Mouse (Mus musculus) ES-E14 (cell line): ENCODE measurements at regions not wholly inside any gene's neighbourhood (a gene's known extent, or its start where the extent isn't known, plus 50 kb on each side); places are given as distances from the start of the nearest gene placed in this dataset.
A peak's percentile ranks its signal among the peaks of the same experiment; 100 is the strongest.

ENCODE experiments used
- DNase-seq: peaks from one replicate; pipeline ENCODE4 v3.0.0-alpha.2; 2013; ENCODE audit warnings: low read depth, low spot score
- H3K27ac ChIP-seq: 2 replicates; pipeline ENCODE4 v1.5.1; 2012; ENCODE audit warnings: low read depth, mild to moderate bottlenecking, low read length, moderate library complexity, mixed read lengths; ENCODE audit not compliant: poor library complexity, insufficient read depth, severe bottlenecking
- H3K36me3 ChIP-seq: 2 replicates; pipeline ENCODE4 v1.6.1; 2012; ENCODE audit warnings: mild to moderate bottlenecking, low read length, moderate library complexity, mixed read lengths; ENCODE audit not compliant: control insufficient read depth, poor library complexity, insufficient read depth, severe bottlenecking
- H3K4me1 ChIP-seq, 2 experiments: fragments of 150-350 bp in 1 of 2; sonication (generic) in 1 of 2; 2 replicates each; pipeline ENCODE4 v1.6.1; 2012; ENCODE audit warnings: low read length in 2 of 2, mild to moderate bottlenecking in 1 of 2, mixed read lengths in 1 of 2; ENCODE audit not compliant: control insufficient read depth in 2 of 2, insufficient read depth in 2 of 2, poor library complexity in 1 of 2
- H3K4me3 ChIP-seq, 2 experiments: fragments of 150-350 bp in 1 of 2; sonication (generic) in 1 of 2; 2 replicates each; pipeline ENCODE4 v1.5.1; 2012; ENCODE audit warnings: low read length in 2 of 2, low read depth in 1 of 2, mild to moderate bottlenecking in 1 of 2, mixed read lengths in 1 of 2; ENCODE audit not compliant: insufficient read depth in 1 of 2, poor library complexity in 1 of 2, severe bottlenecking in 1 of 2
- H3K9ac ChIP-seq: 2 replicates; pipeline ENCODE4 v1.6.1; 2012; ENCODE audit warnings: low read depth, mild to moderate bottlenecking, low read length, mixed read lengths; ENCODE audit not compliant: poor library complexity, insufficient read depth, severe bottlenecking
- H3K9me3 ChIP-seq: fragments of 150-350 bp; sonication (generic); 2 replicates; pipeline ENCODE4 v1.6.1; 2012; ENCODE audit warnings: low read depth, mild to moderate bottlenecking, low read length; ENCODE audit not compliant: control insufficient read depth, insufficient read depth
- CHD2 ChIP-seq: IDR thresholded peaks from 2 replicates; pipeline ENCODE4 v1.6.1; 2014; ENCODE audit warnings: mild to moderate bottlenecking, low read depth, low read length, inconsistent platforms
- HCFC1 ChIP-seq: IDR thresholded peaks from 2 replicates; pipeline ENCODE4 v1.6.1; 2012; ENCODE audit warnings: low read length, inconsistent platforms, borderline replicate concordance; ENCODE audit not compliant: insufficient read depth
- MAFK ChIP-seq: IDR thresholded peaks from 2 replicates; pipeline ENCODE4 v1.6.1; 2014; ENCODE audit warnings: mild to moderate bottlenecking, low read depth, low read length, inconsistent platforms; ENCODE audit not compliant: insufficient read depth
- ZC3H11A ChIP-seq: IDR thresholded peaks from 2 replicates; pipeline ENCODE4 v1.6.1; 2012; ENCODE audit warnings: low read depth, mild to moderate bottlenecking, inconsistent platforms, low read length, borderline replicate concordance
- ZNF384 ChIP-seq: IDR thresholded peaks from 2 replicates; pipeline ENCODE4 v1.6.1; 2012; ENCODE audit warnings: low read depth, low read length, inconsistent platforms
- in situ Hi-C, 2 experiments: fragments of 600-800 bp; cut with MboI; formaldehyde crosslinking; loops; one replicate each; pipeline ENCODE4 v1.15.1; 2025; ENCODE audit warnings: low sequenced_read_pairs in 2 of 2, inconsistent platforms in 1 of 2; ENCODE audit not compliant: unreplicated experiment in 2 of 2

- Histone ChIP-seq H3K4me1 (peaks cover 0 to 28% of the 10 kb centered on the region in 2 experiments; a peak in 3 of 4 replicates), H3K4me3 (no peak overlapping the region), H3K27ac (no peak overlapping the region), H3K36me3 (no peaks in the 10 kb centered on the region), H3K9ac (no peak overlapping the region), H3K9me3 (no peaks in the 10 kb centered on the region)
- TF ChIP-seq ZNF384 (no peak), HCFC1 (no peak), ZC3H11A (no peak), MAFK (no peak), CHD2 (no peak)
- in situ Hi-C loops, result no loop called here
- DNase-seq, result peak; percentile 41
Observed at GRCm38 (mm10) chr5:129298646-129299455, 202.2 kb upstream of the Sfswap start.

GRCm38 (mm10) chr5:129299456-129299765 lies 201.6 kb upstream of the Sfswap start:
- in situ Hi-C loops, result no loop called here
- no peak overlapping the region for H3K27ac ChIP-seq
- no peak overlapping the region for H3K4me3 ChIP-seq
- no peaks in the 10 kb centered on the region for H3K9me3 ChIP-seq
- H3K9ac ChIP-seq, result no peak overlapping the region
- H3K36me3 ChIP-seq, result no peaks in the 10 kb centered on the region
- TF ChIP-seq ZC3H11A (no peak), CHD2 (no peak)
- DNase-seq, result no peak
- peaks cover 0 to 28% of the 10 kb centered on the region in 2 experiments; a peak in 3 of 4 replicates for H3K4me1 ChIP-seq

GRCm38 (mm10) chr5:129300423-129300822 lies 200.6 kb upstream of the Sfswap start:
- TF ChIP-seq ZC3H11A, result no peak
- no peak for TF ChIP-seq CHD2
- TF ChIP-seq ZNF384, result no peak
- no peak for TF ChIP-seq HCFC1
- no peak for TF ChIP-seq MAFK
- H3K9ac ChIP-seq, result no peak overlapping the region
- no peak overlapping the region for H3K4me3 ChIP-seq
- DNase-seq, result no peak
- H3K4me1 ChIP-seq, result peaks cover 0 to 23% of the 10 kb centered on the region in 2 experiments; a peak in 3 of 4 replicates
- no peaks in the 10 kb centered on the region for H3K9me3 ChIP-seq
- no peaks in the 10 kb centered on the region for H3K36me3 ChIP-seq
- no peak overlapping the region for H3K27ac ChIP-seq
- in situ Hi-C loops, result no loop called here

- Histone ChIP-seq H3K9me3 (no peaks in the 10 kb centered on the region), H3K27ac (no peak overlapping the region), H3K4me1 (peaks cover 0 to 3% of the 10 kb centered on the region in 2 experiments; a peak in 1 of 4 replicates), H3K9ac (no peak overlapping the region), H3K36me3 (no peaks in the 10 kb centered on the region), H3K4me3 (no peak overlapping the region)
- in situ Hi-C loops, result no loop called here
- no peak for DNase-seq
- TF ChIP-seq ZC3H11A, result no peak
- no peak for TF ChIP-seq ZNF384
- TF ChIP-seq CHD2, result no peak
- TF ChIP-seq MAFK, result no peak
- no peak for TF ChIP-seq HCFC1
Observed at GRCm38 (mm10) chr5:129315626-129316025, 185.4 kb upstream of the Sfswap start.

- TF ChIP-seq MAFK (no peak), ZC3H11A (0 out of 2 replicates have a peak, but pooled peaks have one; percentile 71)
- in situ Hi-C loops, result no loop called here
- H3K36me3 ChIP-seq, result no peaks in the 10 kb centered on the region
- no peaks in the 10 kb centered on the region for H3K9me3 ChIP-seq
- H3K4me1 ChIP-seq, result peaks cover 0 to 2% of the 10 kb centered on the region in 2 experiments; a peak in 1 of 4 replicates
- H3K4me3 ChIP-seq, result no peak overlapping the region
- H3K9ac ChIP-seq, result no peak overlapping the region
- no peak overlapping the region for H3K27ac ChIP-seq
- peak; percentile 42 for DNase-seq
Observed at GRCm38 (mm10) chr5:129331094-129331523, 169.9 kb upstream of the Sfswap start.
